Mouse (Mus musculus) urinary bladder, postnatal 14 days (tissue): Measurements from ENCODE around the gene Fnd3c2.
"Not testable (repeated sequence)": the region's sequence is repeated elsewhere in the genome, so short reads cannot be mapped to it uniquely, and the experiment has no call there.

Source experiments
- DNase-seq: peaks from one replicate; pipeline ENCODE4 v3.0.0; 2021; ENCODE audit warnings: low spot score

Gene Fnd3c2

DNA sequence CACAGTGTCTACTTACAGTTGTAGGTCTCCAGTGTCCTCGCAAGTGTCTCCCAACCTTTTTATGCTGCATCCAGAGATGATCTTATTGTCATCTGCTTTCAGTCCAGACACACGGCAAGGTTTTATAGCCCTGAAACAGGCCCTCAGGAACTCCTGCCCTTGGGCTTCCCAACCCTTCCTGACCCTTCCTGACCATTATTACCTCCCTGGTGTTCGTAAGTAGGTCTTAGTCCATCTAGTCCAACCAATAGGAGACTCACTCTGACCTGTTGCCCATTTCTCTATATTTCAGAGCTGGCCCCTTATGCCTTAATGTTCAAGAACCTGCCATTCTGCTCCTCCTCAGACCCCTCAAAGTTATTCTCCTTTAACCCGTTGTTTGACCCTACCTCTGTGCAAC is at the start of gene Fnd3c2:
TSS of gene Fnd3c2 (minus strand) at position 101 of the 400 bp plus-strand sequence.
- no peak for DNase-seq

DNA sequence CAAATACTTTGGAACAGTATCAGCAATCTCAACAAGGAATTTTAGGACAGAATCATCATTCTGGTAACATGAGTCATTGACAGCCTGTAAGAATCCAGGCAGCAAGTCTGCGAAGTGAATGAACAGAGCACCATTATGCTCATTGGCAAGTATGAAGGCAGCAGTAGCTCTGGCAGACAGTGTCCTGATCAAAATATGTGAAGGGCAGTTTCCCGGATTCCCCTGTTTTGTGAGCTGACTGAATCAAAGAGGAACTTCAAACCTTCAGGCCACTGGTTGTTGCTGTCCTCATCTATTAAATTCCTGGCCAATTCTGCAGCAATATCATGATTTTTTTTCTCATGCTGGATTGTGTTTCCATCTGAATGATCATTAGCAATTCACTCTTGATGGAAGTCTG is 29.3 kb upstream of the Fnd3c2 start:
- DNase-seq = no peak

DNA sequence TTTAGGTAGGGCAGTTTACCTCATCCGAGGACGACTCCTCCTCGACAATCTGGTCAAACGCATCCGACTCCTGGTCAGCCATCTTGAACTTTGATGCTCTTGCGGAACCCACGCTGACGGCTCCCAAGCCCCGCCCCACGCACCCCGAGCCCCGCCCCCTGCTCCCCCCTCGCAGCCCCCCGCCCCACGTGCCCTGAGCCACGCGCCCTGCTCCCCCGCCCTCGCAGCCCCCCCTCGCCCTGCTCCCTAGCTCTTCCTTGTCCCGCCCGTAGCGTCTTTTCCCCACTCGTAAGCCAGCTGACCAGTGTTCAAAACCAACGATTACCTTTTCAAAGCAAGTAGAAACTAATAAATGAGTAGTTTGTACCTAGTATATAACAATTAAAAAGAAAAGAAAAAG is 34.1 kb downstream of the Fnd3c2 start, which contains the start of gene Taf9b:
TSS of gene Taf9b (minus strand) at position 101 of the 400 bp plus-strand sequence.
- DNase-seq = no peak

DNA sequence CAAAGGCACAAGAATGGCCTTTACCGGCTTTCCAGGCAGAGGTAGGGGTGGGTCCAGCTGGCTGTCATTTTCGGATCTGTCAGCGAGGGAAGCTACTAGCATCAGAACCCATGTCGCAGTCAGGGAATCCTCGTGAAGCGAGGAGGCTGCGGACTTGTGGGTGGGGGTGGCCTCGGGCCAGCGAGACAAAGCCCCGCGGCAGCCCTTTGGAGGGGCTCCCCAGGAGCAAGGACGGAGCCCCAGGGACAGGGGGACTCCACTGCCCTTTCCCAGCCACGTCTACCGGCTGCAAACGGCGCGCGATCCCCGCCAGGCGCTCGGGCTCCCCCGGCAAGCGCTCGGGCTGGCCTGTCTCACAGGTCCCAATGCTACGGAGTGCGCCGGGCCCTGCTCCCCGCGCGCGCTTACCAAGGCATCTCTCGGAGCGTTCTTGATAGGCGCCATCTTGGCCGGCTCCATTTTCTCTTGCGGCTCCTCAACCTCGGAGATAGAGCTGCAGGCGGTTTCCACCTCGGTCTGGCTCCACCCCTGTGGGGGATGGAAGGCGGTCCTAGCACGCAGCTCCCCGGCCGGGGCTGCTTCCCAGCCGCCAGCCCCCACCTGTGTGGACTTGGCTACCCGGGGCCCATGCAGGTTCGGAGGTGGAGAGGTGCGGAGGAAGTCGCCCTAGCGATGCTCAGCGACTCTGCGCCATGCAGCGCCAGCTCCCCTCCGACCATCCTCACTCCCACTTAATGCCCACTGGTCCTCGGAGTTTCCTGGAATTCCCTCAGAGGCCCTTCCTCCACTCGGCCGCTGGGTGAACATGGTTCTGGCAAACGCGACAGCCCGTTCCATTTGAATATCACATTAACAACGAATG is 35.8 kb downstream of the Fnd3c2 start:
- DNase-seq = peak; percentile 66

DNA sequence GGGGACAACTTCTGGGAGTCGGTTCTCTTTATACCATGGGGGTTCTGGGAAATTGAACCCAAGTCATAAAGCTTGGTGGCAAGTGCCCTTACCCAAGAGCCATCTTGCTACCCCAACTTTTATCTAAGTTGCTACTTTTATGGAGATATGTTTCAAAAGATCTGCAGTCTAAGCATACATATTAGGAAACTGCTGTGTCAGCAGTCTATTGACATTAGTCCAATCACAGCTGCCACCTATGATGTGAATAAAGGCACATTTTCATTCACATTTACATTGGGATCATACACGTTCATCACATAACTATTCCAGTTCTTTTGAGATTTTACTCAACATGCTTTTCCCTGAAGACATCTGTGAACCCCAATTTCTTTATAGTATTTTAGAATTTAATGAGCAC is 46.1 kb downstream of the Fnd3c2 start:
- DNase-seq = no peak

DNA sequence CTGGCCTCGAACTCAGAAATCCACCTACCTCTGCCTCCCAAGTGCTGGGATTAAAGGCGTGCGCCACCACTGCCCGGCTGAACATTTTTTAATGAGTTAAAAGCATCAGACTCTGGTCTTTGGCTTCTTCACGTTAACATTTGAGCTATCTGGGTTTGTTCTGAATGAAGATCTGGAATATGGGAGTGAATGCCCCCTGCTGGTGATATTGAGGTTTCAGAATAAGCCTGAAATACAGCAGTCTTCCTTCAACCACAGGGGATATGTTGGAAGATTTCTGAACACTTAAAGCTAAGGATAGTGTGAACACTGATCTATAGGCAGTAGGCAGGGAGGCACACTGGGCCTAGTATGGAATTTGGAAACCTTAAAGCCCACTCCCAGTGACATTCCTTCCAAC is 56.3 kb downstream of the Fnd3c2 start:
- no peak for DNase-seq

DNA sequence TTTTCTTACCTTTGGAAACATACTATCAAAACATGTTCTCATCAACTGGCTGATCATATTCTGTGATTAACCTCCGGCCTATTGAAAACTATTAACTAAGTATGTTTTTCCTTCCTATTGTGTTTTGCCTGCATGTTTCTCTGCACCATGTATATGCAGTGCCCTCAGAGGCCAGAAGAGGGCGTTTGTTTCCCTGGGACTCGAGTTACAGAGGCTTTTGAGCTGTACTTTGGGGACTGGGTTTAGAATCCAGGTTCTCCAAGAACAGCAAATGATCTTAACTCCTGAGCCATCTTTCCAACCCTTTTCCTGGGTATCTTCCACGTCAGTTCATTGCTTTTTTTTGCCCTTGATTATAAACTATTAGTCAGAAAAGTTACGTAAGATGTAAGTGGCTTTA is 57.9 kb downstream of the Fnd3c2 start:
- DNase-seq = no peak

DNA sequence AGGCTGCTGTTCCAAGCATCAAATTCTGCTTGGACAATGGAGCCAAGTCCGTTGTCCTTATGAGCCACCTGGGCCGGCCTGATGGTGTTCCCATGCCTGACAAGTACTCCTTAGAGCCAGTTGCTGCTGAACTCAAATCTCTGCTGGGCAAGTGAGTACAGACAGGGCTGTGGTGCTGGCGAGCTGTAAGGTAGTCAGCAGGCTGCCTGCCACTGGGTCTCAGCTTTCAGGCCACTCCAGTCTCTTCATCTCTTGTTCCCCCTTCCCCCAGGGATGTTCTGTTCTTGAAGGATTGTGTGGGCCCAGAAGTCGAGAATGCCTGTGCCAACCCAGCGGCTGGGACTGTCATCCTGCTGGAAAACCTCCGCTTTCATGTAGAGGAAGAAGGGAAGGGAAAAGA is 60.8 kb downstream of the Fnd3c2 start:
- not testable (repeated sequence) for DNase-seq

DNA sequence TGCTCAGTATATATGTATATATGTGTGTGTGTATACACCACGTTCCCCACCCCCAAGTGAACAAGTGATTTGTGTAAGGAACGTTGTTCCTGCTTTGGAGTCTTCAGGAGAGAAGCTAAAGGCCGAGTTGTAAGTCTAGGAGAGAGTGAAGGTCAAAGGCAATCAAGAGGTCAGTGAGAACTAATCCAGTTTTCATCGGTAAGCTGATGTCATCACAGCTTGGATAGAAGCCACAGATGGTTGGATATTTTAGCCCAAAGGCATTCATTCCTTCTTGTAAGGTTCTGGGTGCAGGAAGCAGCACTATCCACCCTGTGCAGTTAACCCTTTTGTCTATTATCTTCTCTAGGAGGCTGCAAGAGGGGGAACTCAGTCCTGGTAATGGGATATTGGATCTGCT is 65.1 kb downstream of the Fnd3c2 start:
- DNase-seq = no peak

DNA sequence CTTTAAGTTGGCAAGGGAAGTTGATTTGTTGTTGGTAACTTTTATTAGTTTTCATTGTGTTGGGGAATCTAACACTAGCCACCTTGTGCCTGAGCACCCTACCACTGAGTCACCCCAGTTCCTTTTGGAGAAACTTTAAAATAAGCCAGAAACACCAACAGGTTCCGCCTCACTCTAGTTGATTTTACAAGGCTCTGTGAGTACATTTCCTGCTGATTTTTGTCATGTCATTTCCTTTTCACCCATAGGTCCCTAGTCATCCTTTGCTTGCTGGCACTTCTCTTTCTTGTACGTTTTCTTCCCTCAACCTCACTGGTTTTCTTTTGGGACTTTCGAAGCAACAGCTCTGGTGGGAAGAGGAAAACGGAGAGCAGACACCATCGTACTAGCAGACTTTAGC is 65.8 kb downstream of the Fnd3c2 start:
- no peak for DNase-seq

DNA sequence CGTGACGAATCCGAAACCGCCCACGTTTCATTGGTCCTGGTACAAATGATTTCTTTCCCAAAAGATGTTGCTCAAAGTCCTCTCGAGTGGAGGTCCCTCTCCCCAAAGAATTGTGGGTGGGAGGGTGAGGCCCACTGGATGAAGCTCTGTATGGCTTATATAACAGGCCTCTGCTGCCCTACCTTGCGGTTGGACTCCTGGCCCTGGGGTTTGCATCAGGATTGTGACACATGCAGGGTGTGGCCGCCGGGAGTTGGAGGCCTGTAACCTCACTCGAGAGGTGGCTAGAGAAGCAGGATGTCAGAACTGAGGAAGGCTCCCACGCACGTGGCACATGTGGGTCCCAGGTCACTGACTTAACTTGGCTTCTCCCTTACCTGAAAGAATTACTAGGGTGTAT is 67.4 kb downstream of the Fnd3c2 start:
- DNase-seq = peak; percentile 18

DNA sequence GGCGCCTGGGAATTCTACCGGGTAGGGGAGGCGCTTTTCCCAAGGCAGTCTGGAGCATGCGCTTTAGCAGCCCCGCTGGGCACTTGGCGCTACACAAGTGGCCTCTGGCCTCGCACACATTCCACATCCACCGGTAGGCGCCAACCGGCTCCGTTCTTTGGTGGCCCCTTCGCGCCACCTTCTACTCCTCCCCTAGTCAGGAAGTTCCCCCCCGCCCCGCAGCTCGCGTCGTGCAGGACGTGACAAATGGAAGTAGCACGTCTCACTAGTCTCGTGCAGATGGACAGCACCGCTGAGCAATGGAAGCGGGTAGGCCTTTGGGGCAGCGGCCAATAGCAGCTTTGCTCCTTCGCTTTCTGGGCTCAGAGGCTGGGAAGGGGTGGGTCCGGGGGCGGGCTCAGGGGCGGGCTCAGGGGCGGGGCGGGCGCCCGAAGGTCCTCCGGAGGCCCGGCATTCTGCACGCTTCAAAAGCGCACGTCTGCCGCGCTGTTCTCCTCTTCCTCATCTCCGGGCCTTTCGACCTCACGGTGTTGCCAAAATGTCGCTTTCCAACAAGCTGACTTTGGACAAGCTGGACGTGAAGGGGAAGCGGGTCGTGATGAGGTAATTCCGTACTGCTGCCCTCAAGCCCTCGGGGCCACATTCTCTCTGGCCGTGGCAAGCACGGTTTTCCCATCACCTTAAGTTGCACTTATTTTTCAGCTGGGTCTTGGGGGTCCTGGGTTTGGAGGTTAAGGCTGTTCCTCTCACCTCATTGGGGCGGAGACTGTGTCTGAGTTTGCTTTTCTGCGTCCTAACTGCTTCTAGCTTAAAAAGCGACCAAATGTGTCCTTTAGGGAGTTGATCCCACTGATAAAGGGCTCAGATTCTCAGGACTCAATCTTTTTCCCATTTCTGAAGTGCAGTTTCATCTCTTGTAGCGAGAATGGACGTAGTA is 68.2 kb downstream of the Fnd3c2 start, which contains the start of gene Pgk1:
TSS of gene Pgk1 (plus strand) at position 388 of the 937 bp plus-strand sequence.
- DNase-seq = peak; percentile 93

DNA sequence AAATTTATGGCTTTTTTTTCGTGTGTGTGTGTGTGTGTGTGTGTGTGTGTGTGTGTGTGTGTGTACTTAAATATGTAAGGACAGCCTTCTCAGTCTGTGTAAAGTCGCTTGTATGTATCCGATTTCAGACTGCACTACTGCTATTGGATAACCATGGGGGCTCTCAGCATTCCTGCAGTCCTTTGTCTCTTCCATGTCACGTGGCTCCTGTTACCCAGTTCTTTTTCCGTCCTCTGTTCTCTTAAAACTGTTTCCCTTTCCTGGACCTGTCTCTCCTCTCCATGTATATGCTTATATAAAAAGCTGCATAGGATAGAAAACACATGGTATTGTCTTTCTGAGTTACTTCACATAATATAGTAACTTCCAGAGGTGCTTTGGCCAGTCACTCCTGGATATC is 69.5 kb downstream of the Fnd3c2 start:
- no peak for DNase-seq
